Mouse (Mus musculus): Measurements from ENCODE around the gene Spsb3. TPM values are rescaled to one million over a fixed set of nuclear protein-coding genes. Genes with fewer than 3 reads are reported as not detected.

The Spsb3 gene
- total and polyA plus RNA-seq, 3 experiments: 14.4 to 23.3 (median 21.3) TPM

GRCm38 (mm10) chr17:24878117-24878397 lies 8.4 kb upstream of the Spsb3 start:
- in situ Hi-C loops (cut with MboI; ENCODE audit: low pct_ligation_motif_present, low pct_unique_long_range_greater_than_20kb, low sequenced_read_pairs): no loop called here
- Histone ChIP-seq H3K9ac (ENCODE audit: insufficient read depth, low read depth) (peak overlapping the region; percentile 62), H3K4me1 (ENCODE audit: control insufficient read depth in 1 of 2, insufficient read depth in 2 of 2) (peaks cover 16 to 57% of the 10 kb centered on the region in 2 experiments), H3K79me2 (replicated peaks; ENCODE audit: control insufficient read depth, extremely low read depth, insufficient read depth, poor library complexity, severe bottlenecking) (no peaks in the 10 kb centered on the region), H3K9me3 (replicated peaks; ENCODE audit: low read length) (no peaks in the 10 kb centered on the region), H3K27me3 (replicated peaks) (no peaks in the 10 kb centered on the region), H3K4me3 (replicated peaks in 1 of 3; ENCODE audit: low read depth in 2 of 3, low read length in 2 of 3, poor library complexity in 1 of 3) (peak overlapping the region; percentile 49 to 66 (median 62)), H3K4me2 (ENCODE audit: insufficient read depth, low read depth, poor library complexity, severe bottlenecking) (peak overlapping the region; percentile 55), H3K36me3 (replicated peaks in 1 of 2; ENCODE audit: control insufficient read depth in 1 of 2, insufficient read depth in 1 of 2, low read length in 1 of 2) (peaks cover 17 to 46% of the 10 kb centered on the region in 2 experiments), H3K27ac (ENCODE audit: insufficient read depth, low read depth) (peak overlapping the region; percentile 37)
- dilution Hi-C loops (cut with MboI; ENCODE audit: extremely low pct_ligation_motif_present, extremely low pct_unique_long_range_greater_than_20kb, low sequenced_read_pairs): no loop called here
- peak; percentile 73 for DNase-seq (ENCODE audit: extremely low read depth)
- TF ChIP-seq POLR2AphosphoS2 (IDR thresholded peaks at IDR 0.05; ENCODE audit: low read depth, low read length) (no peak), SMC3 (IDR thresholded peaks at IDR 0.05; ENCODE audit: low read depth, low read length) (no peak), USF2 (conservative IDR thresholded peaks at IDR 0.05; ENCODE audit: low read depth, low read length) (peak; percentile 56), MEF2A (IDR thresholded peaks at IDR 0.05; ENCODE audit: borderline replicate concordance, low read depth, low read length) (0 out of 2 replicates have a peak, but pooled peaks have one; percentile 39), CHD1 (IDR thresholded peaks at IDR 0.05; ENCODE audit: low read depth, low read length) (no peak), E2F4 (IDR thresholded peaks at IDR 0.05; ENCODE audit: insufficient replicate concordance, low read depth, low read length) (no peak), MAFK (IDR thresholded peaks at IDR 0.05; ENCODE audit: insufficient replicate concordance, low read length) (no peak), TBP (conservative IDR thresholded peaks at IDR 0.05; ENCODE audit: low read depth, low read length) (0 out of 2 replicates have a peak, but pooled peaks have one; percentile 25), MYC (IDR thresholded peaks at IDR 0.05; ENCODE audit: low read depth, low read length) (peak; percentile 83), JUN (IDR thresholded peaks at IDR 0.05; ENCODE audit: insufficient read depth, low read depth, low read length) (no peak), ZC3H11A (IDR thresholded peaks at IDR 0.05; ENCODE audit: low read depth, low read length) (no peak), POLR2A (IDR thresholded peaks at IDR 0.05; ENCODE audit: low read depth, low read length) (peak; percentile 43; the same call in 1 of the 2 replicates), ETS1 (conservative IDR thresholded peaks at IDR 0.05; ENCODE audit: low read depth, low read length) (peak; percentile 40; the same call in 1 of the 2 replicates), UBTF (IDR thresholded peaks at IDR 0.05; ENCODE audit: low read depth, low read length) (no peak), ZMIZ1 (IDR thresholded peaks at IDR 0.05; ENCODE audit: low read depth, low read length) (no peak), KAT2A (IDR thresholded peaks at IDR 0.05; ENCODE audit: insufficient replicate concordance, low read length) (0 out of 2 replicates have a peak, but pooled peaks have one; percentile 49), MAX (IDR thresholded peaks at IDR 0.05; ENCODE audit: low read length) (peak; percentile 88), RAD21 (IDR thresholded peaks at IDR 0.05; ENCODE audit: low read depth, low read length) (no peak), MXI1 (IDR thresholded peaks at IDR 0.05; ENCODE audit: low read depth, low read length) (peak; percentile 79), RCOR1 (conservative IDR thresholded peaks at IDR 0.05; ENCODE audit: low read depth, low read length) (no peak), ZNF384 (IDR thresholded peaks at IDR 0.05; ENCODE audit: low read depth, low read length) (no peak), SIN3A (IDR thresholded peaks at IDR 0.05; ENCODE audit: low read length) (peak; percentile 84), NELFE (IDR thresholded peaks at IDR 0.05; ENCODE audit: low read depth, low read length) (no peak), ZKSCAN1 (IDR thresholded peaks at IDR 0.05; ENCODE audit: borderline replicate concordance, low read depth, low read length) (no peak), TCF12 (IDR thresholded peaks at IDR 0.05; ENCODE audit: low read depth, low read length) (peak; percentile 70; the same call in 1 of the 2 replicates), NRF1 (IDR thresholded peaks at IDR 0.05; ENCODE audit: low read depth, low read length) (no peak), MAZ (IDR thresholded peaks at IDR 0.05; ENCODE audit: low read depth, low read length) (0 out of 2 replicates have a peak, but pooled peaks have one; percentile 24), HCFC1 (IDR thresholded peaks at IDR 0.05; ENCODE audit: low read depth, low read length) (peak; percentile 52), GABPA (IDR thresholded peaks at IDR 0.05; ENCODE audit: insufficient replicate concordance, low read depth, low read length) (no peak), PAX5 (IDR thresholded peaks at IDR 0.05; ENCODE audit: low read length) (no peak), USF1 (IDR thresholded peaks at IDR 0.05; ENCODE audit: low read depth, low read length) (peak; percentile 78), BHLHE40 (IDR thresholded peaks at IDR 0.05; ENCODE audit: low read depth, low read length) (peak; percentile 51; the same call in 1 of the 2 replicates), JUND (conservative IDR thresholded peaks at IDR 0.05; ENCODE audit: low read depth, low read length) (no peak), IRF4 (IDR thresholded peaks at IDR 0.05; ENCODE audit: low read depth, low read length) (0 out of 2 replicates have a peak, but pooled peaks have one; percentile 28), CTCF (conservative IDR thresholded peaks at IDR 0.05 in 1 of 2, IDR thresholded peaks at IDR 0.05 in 1 of 2; ENCODE audit: low read depth in 2 of 2, low read length in 2 of 2) (no peak), CHD2 (IDR thresholded peaks at IDR 0.05; ENCODE audit: low read length) (peak; percentile 88), EP300 (IDR thresholded peaks at IDR 0.05; ENCODE audit: low read length) (peak; percentile 54; the same call in 1 of the 2 replicates), ELF1 (IDR thresholded peaks at IDR 0.05; ENCODE audit: low read depth, low read length) (peak; percentile 33; the same call in 1 of the 2 replicates)

All from CH12.LX (cell line).